ENCODE assay signal across 9 mouse cellular contexts in genomic region chr6:117828273-117828672, GRCm38 (mm10). TPM values are rescaled to one million over a fixed set of nuclear protein-coding genes. Genes with fewer than 3 reads are reported as not detected.
DNase-seq lines count a peak whose midpoint lies in the region; ATAC-seq and TF ChIP-seq lines count a peak whose summit lies in the region.
"Had no signal": no experiment of that assay in that cellular context is flagged by ENCODE, and none has a peak within 500 bp of the region (broad histone marks: within the 10 kb centered on the region; RNA-seq: fewer than 3 reads in every experiment).

No protein-coding gene starts in this region.

- WGBS in hindbrain, embryonic 11.5 days, result 22% methylated on average over 9 of the region's 9 CpGs
- WGBS in hindbrain, embryonic 12.5 days, result 21% methylated on average over 9 of the region's 9 CpGs
- 19% methylated on average over 9 of the region's 9 CpGs for WGBS in heart, embryonic 10.5 days
- WGBS in midbrain, postnatal 0 days, result 15% methylated on average over 9 of the region's 9 CpGs

- no peak overlapping the region for H3K4me3 ChIP-seq in hindbrain, embryonic 11.5 days (ENCODE audit: low read depth, low read length)
- H3K4me3 ChIP-seq in hindbrain, embryonic 12.5 days, result no peak overlapping the region
- H3K4me3 ChIP-seq in heart, embryonic 10.5 days, result no peak overlapping the region
- H3K4me3 ChIP-seq in midbrain, postnatal 0 days (ENCODE audit: low read depth, low read length), result no peak overlapping the region
- H3K4me3 ChIP-seq: embryonic facial prominence, embryonic 13.5 days had no signal

- intact Hi-C loops in left cerebral cortex, postnatal 10 days (cut with DNase I), result loop anchor here (5.0 kb wide), 3 partner anchors 71 to 1176 kb away; partner anchors contain the start of gene Depp1

- no peaks in the 10 kb centered on the region for H3K27me3 ChIP-seq in hindbrain, embryonic 11.5 days (ENCODE audit: control insufficient read depth, insufficient read depth, low read length)
- H3K27me3 ChIP-seq in hindbrain, embryonic 12.5 days, result peaks cover 13% of the 10 kb centered on the region
- peaks cover 34% of the 10 kb centered on the region for H3K27me3 ChIP-seq in heart, embryonic 10.5 days (ENCODE audit: insufficient read depth, poor library complexity, severe bottlenecking)
- H3K27me3 ChIP-seq in midbrain, postnatal 0 days (ENCODE audit: insufficient read depth, low read length), result peaks cover 23% of the 10 kb centered on the region

- H3K9ac ChIP-seq in hindbrain, embryonic 11.5 days (ENCODE audit: low read depth, low read length), result no peak overlapping the region
- H3K9ac ChIP-seq in hindbrain, embryonic 12.5 days, result no peak overlapping the region
- no peak overlapping the region for H3K9ac ChIP-seq in midbrain, postnatal 0 days (replicated peaks; ENCODE audit: low read length, poor library complexity, severe bottlenecking)
- H3K9ac ChIP-seq: embryonic facial prominence, embryonic 13.5 days had no signal

- TF ChIP-seq CTCF in midbrain, postnatal 0 days (IDR thresholded peaks at IDR 0.05), result peak; percentile 85

- H3K36me3 ChIP-seq in hindbrain, embryonic 11.5 days (ENCODE audit: control insufficient read depth, insufficient read depth, low read length), result no peaks in the 10 kb centered on the region
- no peaks in the 10 kb centered on the region for H3K36me3 ChIP-seq in hindbrain, embryonic 12.5 days
- no peaks in the 10 kb centered on the region for H3K36me3 ChIP-seq in heart, embryonic 10.5 days
- no peaks in the 10 kb centered on the region for H3K36me3 ChIP-seq in midbrain, postnatal 0 days (ENCODE audit: insufficient read depth, low read length)
- H3K36me3 ChIP-seq: embryonic facial prominence, embryonic 13.5 days had no signal

- DNase-seq in hindbrain, embryonic 11.5 days (ENCODE audit: low spot score), result peak; percentile 87
- DNase-seq in R1 (ENCODE audit: low read depth, low spot score), result peak; percentile 80
- DNase-seq in embryo, embryonic 11.5 days (ENCODE audit: low read depth, low spot score), result peak; percentile 71
- peak; percentile 83 for DNase-seq in heart, embryonic 10.5 days (ENCODE audit: low spot score)
- DNase-seq in left cerebral cortex, postnatal 10 days (ENCODE audit: extremely low spot score in 1 of 2, low spot score in 2 of 2), result peak; percentile 31 to 76
- DNase-seq in midbrain, postnatal 0 days (ENCODE audit: low spot score), result peak; percentile 75
- peak; percentile 67 for DNase-seq in testis, postnatal 14 days (ENCODE audit: low spot score)

- H3K27ac ChIP-seq in hindbrain, embryonic 11.5 days (ENCODE audit: low read depth, low read length), result no peak overlapping the region
- H3K27ac ChIP-seq in hindbrain, embryonic 12.5 days, result no peak overlapping the region
- no peak overlapping the region for H3K27ac ChIP-seq in heart, embryonic 10.5 days
- H3K27ac ChIP-seq in midbrain, postnatal 0 days (ENCODE audit: low read depth, low read length), result no peak overlapping the region
- H3K27ac ChIP-seq: embryonic facial prominence, embryonic 13.5 days had no signal

- ATAC-seq in hindbrain, embryonic 11.5 days (ENCODE audit: low FRiP score), result no peak
- no peak for ATAC-seq in hindbrain, embryonic 12.5 days (ENCODE audit: low FRiP score)
- ATAC-seq in midbrain, postnatal 0 days (ENCODE audit: low FRiP score), result 0 out of 2 replicates have a peak, but pooled peaks have one; percentile 34

- no peak overlapping the region for H3K4me2 ChIP-seq in hindbrain, embryonic 11.5 days (replicated peaks; ENCODE audit: low read depth, low read length)
- no peak overlapping the region for H3K4me2 ChIP-seq in hindbrain, embryonic 12.5 days (replicated peaks)
- H3K4me2 ChIP-seq in midbrain, postnatal 0 days (ENCODE audit: low read depth, low read length, poor library complexity, severe bottlenecking), result no peak overlapping the region
- H3K4me2 ChIP-seq: embryonic facial prominence, embryonic 13.5 days had no signal

- no peaks in the 10 kb centered on the region for H3K9me3 ChIP-seq in hindbrain, embryonic 11.5 days (ENCODE audit: control insufficient read depth, low read length)
- no peaks in the 10 kb centered on the region for H3K9me3 ChIP-seq in hindbrain, embryonic 12.5 days (replicated peaks)
- no peaks in the 10 kb centered on the region for H3K9me3 ChIP-seq in heart, embryonic 10.5 days
- H3K9me3 ChIP-seq in midbrain, postnatal 0 days (ENCODE audit: low read length), result no peaks in the 10 kb centered on the region
- H3K9me3 ChIP-seq: embryonic facial prominence, embryonic 13.5 days had no signal

- H3K4me1 ChIP-seq in hindbrain, embryonic 11.5 days (replicated peaks; ENCODE audit: control insufficient read depth, insufficient read depth, low read length), result no peaks in the 10 kb centered on the region
- no peaks in the 10 kb centered on the region for H3K4me1 ChIP-seq in hindbrain, embryonic 12.5 days
- no peaks in the 10 kb centered on the region for H3K4me1 ChIP-seq in heart, embryonic 10.5 days
- no peaks in the 10 kb centered on the region for H3K4me1 ChIP-seq in midbrain, postnatal 0 days (ENCODE audit: insufficient read depth, low read length)

RNA-seq across cellular contexts. Expression of gene Zfp637, which starts 12.7 kb away (rescaled TPM):
- polyA plus RNA-seq in hindbrain, embryonic 11.5 days (2014; fragmentation: Nextera tagmentation; extraction: Ambion mirVana), result 132 and 136 TPM in 2 replicates
- polyA plus RNA-seq in hindbrain, embryonic 12.5 days (2016; fragmentation: Nextera tagmentation; extraction: Ambion mirVana), result 133 and 140 TPM in 2 replicates
- polyA plus RNA-seq in heart, embryonic 10.5 days (2016; fragmentation: Nextera tagmentation; extraction: Ambion mirVana), result 58.5 and 73.6 TPM in 2 replicates
- total RNA-seq in left cerebral cortex, postnatal 10 days (2021), result 10 to 100 TPM; 64.1 to 71.1 TPM
- 75.0 and 95.9 TPM in 2 replicates for total RNA-seq in midbrain, postnatal 0 days (2014; rRNA removed)
- 109 and 122 TPM in 2 replicates for polyA plus RNA-seq in midbrain, postnatal 0 days (2015; fragmentation: Nextera tagmentation; extraction: Ambion mirVana)

RNA-seq across cellular contexts. Expression of gene Zfp239, which starts 33.6 kb away (rescaled TPM):
- 11.8 and 13.3 TPM in 2 replicates for polyA plus RNA-seq in hindbrain, embryonic 11.5 days (2014; fragmentation: Nextera tagmentation; extraction: Ambion mirVana)
- polyA plus RNA-seq in hindbrain, embryonic 12.5 days (2016; fragmentation: Nextera tagmentation; extraction: Ambion mirVana), result 12.2 and 14.9 TPM in 2 replicates
- 4.2 and 6.3 TPM in 2 replicates for polyA plus RNA-seq in heart, embryonic 10.5 days (2016; fragmentation: Nextera tagmentation; extraction: Ambion mirVana)
- 10 to 100 TPM; 31.6 to 38.5 TPM for total RNA-seq in left cerebral cortex, postnatal 10 days (2021)
- 14.5 and 18.6 TPM in 2 replicates for total RNA-seq in midbrain, postnatal 0 days (2014; rRNA removed)
- 16.1 and 16.6 TPM in 2 replicates for polyA plus RNA-seq in midbrain, postnatal 0 days (2015; fragmentation: Nextera tagmentation; extraction: Ambion mirVana)
